Mouse (Mus musculus): ENCODE data around the gene Cd2.

The Cd2 gene

GRCm38 (mm10) chr3:101292611-101293010 lies 4.9 kb upstream of the Cd2 start:
- DNase-seq: no peak

- no peak for DNase-seq
Measured at GRCm38 (mm10) chr3:101290587-101291520, 3.1 kb upstream of the Cd2 start.

- no peak for DNase-seq
Measured at GRCm38 (mm10) chr3:101290036-101290435, 2.3 kb upstream of the Cd2 start.

GRCm38 (mm10) chr3:101289406-101289805 lies 1.7 kb upstream of the Cd2 start:
- no peak for DNase-seq

GRCm38 (mm10) chr3:101286336-101287325 lies 1.1 kb downstream of the Cd2 start:
- no peak for DNase-seq

GRCm38 (mm10) chr3:101285851-101286250 lies 1.9 kb downstream of the Cd2 start:
- DNase-seq: no peak

- DNase-seq: no peak
Measured at GRCm38 (mm10) chr3:101285021-101285615, 2.6 kb downstream of the Cd2 start.

- no peak for DNase-seq
Measured at GRCm38 (mm10) chr3:101283869-101284706, 3.7 kb downstream of the Cd2 start.

- DNase-seq: no peak
Measured at GRCm38 (mm10) chr3:101283441-101283840, 4.3 kb downstream of the Cd2 start.

- no peak for DNase-seq
Measured at GRCm38 (mm10) chr3:101282556-101283180, 5.1 kb downstream of the Cd2 start.

- DNase-seq: no peak
Measured at GRCm38 (mm10) chr3:101281841-101282240, 5.9 kb downstream of the Cd2 start.

- no peak for DNase-seq
Measured at GRCm38 (mm10) chr3:101280348-101281311, 7.1 kb downstream of the Cd2 start.

GRCm38 (mm10) chr3:101279561-101279960 lies 8.2 kb downstream of the Cd2 start:
- DNase-seq: no peak

GRCm38 (mm10) chr3:101278396-101278795 lies 9.3 kb downstream of the Cd2 start:
- DNase-seq: no peak

- no peak for DNase-seq
Measured at GRCm38 (mm10) chr3:101277830-101278229, 9.9 kb downstream of the Cd2 start.

- no peak for DNase-seq
Measured at GRCm38 (mm10) chr3:101276501-101277320, 11.0 kb downstream of the Cd2 start.

GRCm38 (mm10) chr3:101275636-101276300 lies 12.0 kb downstream of the Cd2 start:
- no peak for DNase-seq

GRCm38 (mm10) chr3:101274794-101275193 lies 12.9 kb downstream of the Cd2 start:
- DNase-seq: no peak

Measured in cerebellum, postnatal 36 days (tissue).